Mouse (Mus musculus): Measurements from ENCODE around the gene Chrnb4.

Gene Chrnb4

GRCm38 (mm10) chr9:55023326-55023725, 25.3 kb downstream of the Chrnb4 start:
- no peak for DNase-seq (ENCODE audit: inconsistent ontology term)

GRCm38 (mm10) chr9:55016926-55017325, 31.7 kb downstream of the Chrnb4 start:
- no peak for DNase-seq (ENCODE audit: inconsistent ontology term)

GRCm38 (mm10) chr9:55010588-55011350, 37.8 kb downstream of the Chrnb4 start:
- DNase-seq (ENCODE audit: inconsistent ontology term), result no peak

GRCm38 (mm10) chr9:55009692-55010091, 38.9 kb downstream of the Chrnb4 start:
- DNase-seq (ENCODE audit: inconsistent ontology term), result no peak

- DNase-seq (ENCODE audit: inconsistent ontology term), result no peak
Observed at GRCm38 (mm10) chr9:55003609-55004008, 45.0 kb downstream of the Chrnb4 start.

GRCm38 (mm10) chr9:54995645-54996044, 52.9 kb downstream of the Chrnb4 start:
- DNase-seq (ENCODE audit: inconsistent ontology term), result no peak

- DNase-seq (ENCODE audit: inconsistent ontology term), result no peak
Observed at GRCm38 (mm10) chr9:54994381-54994780, 54.2 kb downstream of the Chrnb4 start.

GRCm38 (mm10) chr9:54990362-54990761, 58.2 kb downstream of the Chrnb4 start:
- DNase-seq (ENCODE audit: inconsistent ontology term), result no peak

- DNase-seq (ENCODE audit: inconsistent ontology term), result no peak
Observed at GRCm38 (mm10) chr9:54982401-54982800, 66.2 kb downstream of the Chrnb4 start.

- DNase-seq (ENCODE audit: inconsistent ontology term), result peak; percentile 55
Observed at GRCm38 (mm10) chr9:54981291-54982191, 67.0 kb downstream of the Chrnb4 start.

- peak; percentile 9 for DNase-seq (ENCODE audit: inconsistent ontology term)
Observed at GRCm38 (mm10) chr9:54980674-54981073, 67.9 kb downstream of the Chrnb4 start, which contains the start of gene Chrna5. Chrna5 (plus strand) TSS chr9:54980880.
